Mouse (Mus musculus) brain, adult 10 weeks (tissue): ENCODE measurements around the gene Lrrc56. TPM values are rescaled to one million over a fixed set of nuclear protein-coding genes. Genes with fewer than 3 reads are reported as not detected.

Experiments
- polyA plus RNA-seq: library from polyadenylated mRNA; stranded (reverse); fragments of 350-450 nt; fragmentation: Illumina TruSeq; extraction: RNeasy Lipid Tissue Mini Kit (QIAGEN cat#74804); gene quantifications from one replicate; pipeline ENCODE4 v1.2.3, GENCODE M21; 2015; ENCODE audit warnings: low read depth, low replicate concordance

Lrrc56 gene
- 3.7 TPM for polyA plus RNA-seq

GRCm38 (mm10) chr7:141193948-141194347, at the start of gene Lrrc56, which contains the start of gene Hras:
Gene Lrrc56, plus strand, starts transcription at chr7:141194157.
Gene Hras, minus strand, starts transcription at chr7:141194005.

DNA sequence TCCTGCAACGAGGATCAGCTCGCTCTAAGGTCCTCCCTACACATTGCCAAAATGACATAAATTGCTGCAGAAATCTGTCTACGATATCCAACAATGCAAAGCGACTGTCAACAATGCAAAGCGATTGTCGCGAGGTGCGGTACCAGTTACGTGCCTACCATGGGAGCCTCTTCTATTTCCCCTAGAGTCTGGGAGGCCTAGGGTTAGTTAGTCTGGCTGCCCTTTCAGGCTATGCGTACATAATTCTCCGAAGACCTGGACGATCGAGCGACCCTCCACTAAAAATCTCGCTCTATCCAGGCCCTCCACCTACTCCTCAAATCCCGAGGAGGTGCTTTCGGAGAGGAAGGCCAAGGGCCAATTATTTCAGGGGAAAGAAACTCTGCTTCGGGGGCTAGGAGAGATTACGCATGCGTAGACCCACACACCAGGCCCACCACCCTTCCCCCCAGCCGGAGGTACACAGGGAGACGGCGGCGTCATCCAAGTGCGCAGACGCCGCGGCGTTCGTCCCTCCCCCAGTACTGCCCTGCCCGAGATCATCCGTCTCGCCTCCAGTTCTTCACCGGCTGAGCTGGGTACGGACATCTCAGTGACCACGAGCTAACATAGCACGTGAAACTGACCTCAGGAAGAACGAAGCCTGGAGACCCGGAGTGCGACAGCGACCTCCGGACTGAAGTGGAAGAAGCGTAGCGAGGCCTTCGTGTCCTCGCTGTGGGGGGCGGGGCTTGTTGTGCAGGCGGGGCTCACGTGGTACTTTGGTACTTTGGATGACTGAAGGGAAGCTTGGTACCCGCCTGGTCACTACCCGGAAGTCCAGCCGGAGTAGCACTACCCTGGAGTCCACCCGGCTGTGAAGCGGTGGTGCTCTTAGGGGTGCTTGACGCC, 21.6 kb upstream of the Lrrc56 start, which contains the start of gene Rnh1:
Rnh1 (minus strand) TSS at position 742 of the 891 bp plus-strand sequence.

DNA sequence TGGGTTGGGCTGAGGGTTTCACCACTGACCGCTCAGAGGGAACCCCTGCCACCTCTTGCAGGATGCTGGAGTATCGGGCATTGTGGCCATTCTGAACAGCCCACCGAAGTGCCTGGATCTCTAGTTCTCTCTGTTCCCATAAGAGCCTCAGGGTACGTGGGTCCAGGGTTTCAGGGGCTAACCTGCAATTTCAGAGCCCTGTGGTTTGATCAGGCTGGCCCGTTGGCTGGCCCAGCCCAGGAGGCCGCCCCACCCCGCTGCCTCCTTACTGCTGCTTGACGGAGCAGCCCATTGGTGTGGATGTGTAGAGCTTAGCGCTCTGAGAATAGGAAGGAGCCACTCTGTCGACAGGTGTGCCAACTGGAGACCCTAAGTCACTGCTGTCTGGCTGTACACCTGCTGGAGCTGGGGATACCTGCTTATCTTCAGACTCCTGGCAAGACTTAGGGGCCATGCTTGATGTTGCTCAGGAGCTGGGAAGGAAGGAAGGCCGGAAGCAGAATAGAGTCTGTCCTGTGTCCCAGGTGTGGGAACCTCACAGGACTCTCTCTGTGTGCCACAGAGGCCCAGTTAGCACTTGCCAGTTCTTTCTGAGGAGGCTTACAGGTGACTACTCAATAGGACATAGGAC, 19.8 kb downstream of the Lrrc56 start, which contains the start of gene Lmntd2:
Lmntd2 (minus strand) TSS at position 476 of the 631 bp plus-strand sequence.

DNA sequence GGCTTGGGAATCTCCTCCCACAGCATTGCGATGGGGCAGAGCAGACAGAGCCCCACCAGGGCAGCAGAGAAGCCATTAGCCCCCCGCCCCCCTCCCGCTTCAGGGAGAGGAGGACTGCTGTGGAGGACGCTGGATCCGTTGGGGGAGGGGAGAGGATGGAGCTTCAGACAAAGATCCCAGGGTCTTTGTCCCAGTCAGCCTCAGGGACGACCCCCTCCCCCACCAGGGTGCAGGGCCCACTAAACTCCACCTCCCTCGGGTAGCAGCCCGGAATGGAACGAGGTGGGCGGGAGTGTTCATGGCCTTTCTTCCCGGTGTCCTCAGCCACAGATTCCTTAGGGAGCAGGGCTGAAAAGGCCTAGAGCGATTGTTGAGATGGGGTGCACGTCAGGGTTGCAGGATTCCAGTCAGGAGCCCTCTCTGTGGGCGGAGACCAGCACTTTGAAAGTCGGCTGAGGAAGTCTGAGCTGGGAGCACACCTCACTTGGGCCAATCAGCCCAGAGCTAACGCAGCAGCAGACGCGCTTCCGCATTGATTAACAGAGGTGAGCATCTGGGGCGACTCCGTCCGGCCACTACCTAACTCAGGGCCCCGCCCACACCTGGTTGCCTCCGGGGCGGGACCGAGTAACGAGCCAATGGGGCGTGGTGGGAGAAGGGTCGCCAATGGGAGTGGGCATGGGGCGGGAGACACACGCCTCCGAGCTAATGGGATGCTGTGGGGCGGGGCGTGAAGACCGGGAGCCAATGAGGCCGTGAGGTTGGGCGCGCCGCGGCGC, 21.3 kb downstream of the Lrrc56 start, which contains the start of gene Rassf7:
Rassf7 (plus strand) TSS at position 760 of the 779 bp plus-strand sequence.

DNA sequence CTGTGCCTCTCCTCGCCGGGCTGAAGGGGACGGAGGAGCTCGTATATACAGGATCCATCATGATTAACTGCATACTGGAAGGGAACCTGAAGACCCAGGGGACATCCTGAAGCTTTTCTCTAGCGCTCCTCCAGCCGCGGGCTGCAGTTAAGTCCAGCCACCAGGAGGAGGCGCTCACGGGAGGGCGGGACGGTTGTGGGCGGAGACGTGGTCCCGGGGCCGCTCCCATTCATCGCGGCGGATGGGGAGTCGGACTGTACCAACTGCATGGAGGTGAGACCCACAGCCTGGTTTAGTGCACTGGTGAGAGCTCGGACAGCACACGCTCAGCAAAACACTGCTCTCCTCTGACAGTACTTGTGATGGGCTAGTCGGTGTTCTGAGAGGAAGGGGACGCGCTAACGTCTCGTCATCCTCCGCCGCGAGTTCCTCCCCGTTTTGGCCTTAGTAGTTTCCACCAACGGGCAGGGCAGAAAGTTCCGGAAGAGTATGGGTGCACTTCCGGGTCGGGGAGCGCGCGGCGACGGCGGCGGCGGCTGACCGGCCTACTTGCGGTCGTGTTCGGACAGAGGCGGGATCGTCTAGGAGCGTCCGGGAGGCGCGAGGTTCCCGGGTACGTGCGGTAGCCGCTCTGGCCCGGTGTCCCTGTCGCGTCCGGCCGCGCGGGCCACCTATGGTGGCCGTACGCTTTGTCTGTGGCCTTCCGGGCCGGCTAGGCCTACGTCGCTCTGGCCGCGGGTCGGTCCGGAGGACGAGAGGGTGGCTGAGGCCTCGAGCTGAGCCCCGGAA, 34.5 kb downstream of the Lrrc56 start, which contains the start of gene Phrf1:
Phrf1 (plus strand) TSS at position 506 of the 789 bp plus-strand sequence.

Other genes starting within 250 kb of the Lrrc56 start
- gene Ifitm5, start 243.9 kb upstream of the Lrrc56 start, polyA plus RNA-seq: not detected
- gene Gm45717, start 238.2 kb upstream of the Lrrc56 start, polyA plus RNA-seq: not detected
- 31.6 TPM for gene Ifitm2, start 238.2 kb upstream of the Lrrc56 start, polyA plus RNA-seq
- 8.0 TPM for gene Ifitm1, start 226.9 kb upstream of the Lrrc56 start, polyA plus RNA-seq
- 39.7 TPM for gene Ifitm3, start 183.4 kb upstream of the Lrrc56 start, polyA plus RNA-seq
- gene Ifitm6, start 176.2 kb upstream of the Lrrc56 start, polyA plus RNA-seq: 1.1 TPM
- gene Gm17387, start 165.0 kb upstream of the Lrrc56 start, polyA plus RNA-seq: not detected
- gene B4galnt4, start 133.1 kb upstream of the Lrrc56 start, polyA plus RNA-seq: 44.9 TPM
- gene Pkp3, start 115.9 kb upstream of the Lrrc56 start, polyA plus RNA-seq: not detected
- 2.7 TPM for gene Sigirr, start 93.6 kb upstream of the Lrrc56 start, polyA plus RNA-seq
- gene Ano9, start 76.4 kb upstream of the Lrrc56 start, polyA plus RNA-seq: not detected
- 59.5 TPM for gene Ptdss2, start 71.8 kb upstream of the Lrrc56 start, polyA plus RNA-seq
- gene Rnh1, start 21.3 kb upstream of the Lrrc56 start, polyA plus RNA-seq: 53.6 TPM
- 235 TPM for gene Hras, start 152 bp upstream of the Lrrc56 start, polyA plus RNA-seq
- not detected for gene Lmntd2, start 19.9 kb downstream of the Lrrc56 start, polyA plus RNA-seq
- 2.9 TPM for gene Rassf7, start 21.7 kb downstream of the Lrrc56 start, polyA plus RNA-seq
- 41.3 TPM for gene Phrf1, start 34.6 kb downstream of the Lrrc56 start, polyA plus RNA-seq
- gene Irf7, start 72.3 kb downstream of the Lrrc56 start, polyA plus RNA-seq: 3.1 TPM
- gene Cdhr5, start 82.6 kb downstream of the Lrrc56 start, polyA plus RNA-seq: not detected
- gene Sct, start 85.0 kb downstream of the Lrrc56 start, polyA plus RNA-seq: not detected
- 0.25 TPM for gene Drd4, start 97.8 kb downstream of the Lrrc56 start, polyA plus RNA-seq
- 47.0 TPM for gene Deaf1, start 133.5 kb downstream of the Lrrc56 start, polyA plus RNA-seq
- 50.5 TPM for gene Tmem80, start 133.6 kb downstream of the Lrrc56 start, polyA plus RNA-seq
- gene Eps8l2, start 144.7 kb downstream of the Lrrc56 start, polyA plus RNA-seq: 6.6 TPM
- 181 TPM for gene Taldo1, start 198.0 kb downstream of the Lrrc56 start, polyA plus RNA-seq
- 34.3 TPM for gene Gatd1, start 220.0 kb downstream of the Lrrc56 start, polyA plus RNA-seq
- gene Cend1, start 235.3 kb downstream of the Lrrc56 start, polyA plus RNA-seq: 400 TPM
- gene Slc25a22, start 243.7 kb downstream of the Lrrc56 start, polyA plus RNA-seq: 208 TPM
- gene Pidd1, start 249.9 kb downstream of the Lrrc56 start, polyA plus RNA-seq: 2.1 TPM